Mouse (Mus musculus) hindbrain, embryonic 13.5 days (tissue): ENCODE data around the gene Popdc2. TPM values are rescaled to one million over a fixed set of nuclear protein-coding genes. Genes with fewer than 3 reads are reported as not detected.

Source experiments
- ATAC-seq: fragments of 200-750 bp; cut with Nextera tagmentation; 2 replicates; pipeline ENCODE4 v1.8.0; 2017; ENCODE audit warnings: moderate TSS enrichment; ENCODE audit not compliant: low FRiP score
- H3K27ac ChIP-seq: fragments of 300-500 bp; sonication (generic); 2 replicates; pipeline ENCODE4 v1.5.1; 2015; ENCODE audit warnings: inconsistent platforms, mild to moderate bottlenecking, moderate library complexity
- H3K27me3 ChIP-seq: fragments of 300-500 bp; sonication (generic); 2 replicates; pipeline ENCODE4 v1.6.1; 2015; ENCODE audit warnings: mild to moderate bottlenecking, inconsistent platforms
- H3K36me3 ChIP-seq: fragments of 300-500 bp; sonication (generic); 2 replicates; pipeline ENCODE4 v1.6.1; 2015; ENCODE audit warnings: mild to moderate bottlenecking, inconsistent platforms
- H3K4me1 ChIP-seq: fragments of 300-500 bp; sonication (generic); replicated peaks from 2 replicates; pipeline ENCODE4 v1.6.1; 2015; ENCODE audit warnings: inconsistent platforms
- H3K4me2 ChIP-seq: fragments of 300-500 bp; sonication (generic); 2 replicates; pipeline ENCODE4 v1.6.1; 2015; ENCODE audit warnings: inconsistent platforms, mild to moderate bottlenecking, moderate library complexity
- H3K4me3 ChIP-seq: fragments of 300-500 bp; sonication (generic); 2 replicates; pipeline ENCODE4 v1.5.1; 2015; ENCODE audit warnings: mild to moderate bottlenecking, inconsistent platforms
- H3K9ac ChIP-seq: fragments of 300-500 bp; sonication (generic); 2 replicates; pipeline ENCODE4 v1.6.1; 2015; ENCODE audit warnings: mild to moderate bottlenecking, inconsistent platforms
- H3K9me3 ChIP-seq: fragments of 300-500 bp; sonication (generic); 2 replicates; pipeline ENCODE4 v1.6.1; 2016; ENCODE audit warnings: inconsistent platforms
- WGBS: fragments of 180-500 bp; shearing (Covaris S2); methylation state at CpG from one replicate; pipeline ENCODE4 v1.1.7; 2015; 5-methylcytosine and 5-hydroxymethylcytosine counted together
- polyA plus RNA-seq: library from polyadenylated mRNA; unstranded; fragments of >200 nt; fragmentation: Nextera tagmentation; extraction: Ambion mirVana; gene quantifications from 2 replicates; pipeline ENCODE4 v1.2.1, GENCODE M21; 2015

The Popdc2 gene
- polyA plus RNA-seq, 1 experiment from 2014 or later: 0.49 TPM

DNA sequence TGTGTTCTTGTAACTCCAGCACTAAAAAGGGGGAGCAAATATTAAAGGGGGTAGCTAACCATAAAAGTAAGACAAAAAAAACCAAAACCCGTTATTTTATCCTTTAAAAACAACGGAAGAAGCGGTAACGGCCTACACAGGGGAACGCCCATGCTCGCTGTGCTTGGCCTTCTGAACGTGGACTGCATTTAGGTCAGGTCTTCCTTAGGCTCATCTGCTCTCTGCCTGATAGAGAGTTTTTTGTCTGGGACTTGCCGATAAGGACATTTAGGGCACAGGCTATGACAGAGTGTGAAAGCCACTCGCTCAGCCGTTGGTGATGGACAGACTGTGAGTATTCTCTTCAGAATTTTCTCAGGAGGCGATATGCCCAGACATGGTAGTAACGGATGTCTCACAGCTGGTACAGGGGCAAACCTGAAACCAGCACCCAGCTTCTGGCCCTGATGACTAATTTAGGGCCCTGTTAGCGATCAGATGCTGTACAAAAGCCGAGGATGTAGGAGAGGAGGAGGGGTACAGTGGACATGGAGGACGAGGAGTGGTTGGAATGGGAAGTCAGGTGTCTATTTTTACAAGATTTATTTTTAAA lies 9.8 kb downstream of the Popdc2 start:
- Histone ChIP-seq H3K9me3 (no peaks in the 10 kb centered on the region), H3K9ac (no peak overlapping the region), H3K27ac (no peak overlapping the region), H3K4me1 (peaks cover 8% of the 10 kb centered on the region; the same call in 1 of the 2 replicates), H3K4me3 (no peak overlapping the region), H3K27me3 (no peaks in the 10 kb centered on the region), H3K4me2 (no peak overlapping the region), H3K36me3 (no peaks in the 10 kb centered on the region)
- WGBS: 91% methylated on average over 15 of the region's 15 CpGs
- ATAC-seq: no peak

DNA sequence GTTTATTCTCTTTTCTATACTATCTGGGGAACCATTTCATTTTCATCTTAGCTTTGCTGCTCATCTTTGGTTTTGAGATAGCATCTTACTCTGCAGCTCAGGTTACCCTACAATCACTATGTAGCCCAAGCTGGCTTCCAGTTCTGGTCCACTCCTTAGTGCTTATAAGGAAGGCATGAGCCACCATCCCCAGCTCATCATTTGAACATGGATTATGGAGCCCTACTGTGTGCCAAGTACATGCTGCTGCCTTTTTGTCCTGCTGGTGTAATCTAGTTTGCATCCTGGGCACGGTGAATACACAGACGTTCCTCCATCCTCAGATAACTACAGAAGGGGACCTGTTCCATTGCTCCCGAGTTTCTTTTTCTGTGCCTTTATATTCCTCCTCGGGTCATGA lies 10.9 kb downstream of the Popdc2 start:
- peaks cover 11% of the 10 kb centered on the region; the same call in 1 of the 2 replicates for H3K4me1 ChIP-seq
- no peak overlapping the region for H3K4me3 ChIP-seq
- no peak overlapping the region for H3K27ac ChIP-seq
- H3K36me3 ChIP-seq: no peaks in the 10 kb centered on the region
- H3K4me2 ChIP-seq: no peak overlapping the region
- WGBS: 89% methylated on average over 4 of the region's 4 CpGs
- no peaks in the 10 kb centered on the region for H3K9me3 ChIP-seq
- no peak for ATAC-seq
- no peak overlapping the region for H3K9ac ChIP-seq
- no peaks in the 10 kb centered on the region for H3K27me3 ChIP-seq

- no peak overlapping the region for H3K4me2 ChIP-seq
- 78% methylated on average over 10 of the region's 10 CpGs for WGBS
- ATAC-seq: no peak
Measured at GRCm38 (mm10) chr16:38373439-38373838, 11.4 kb downstream of the Popdc2 start.

GRCm38 (mm10) chr16:38373941-38374340 lies 11.9 kb downstream of the Popdc2 start:
- no peaks in the 10 kb centered on the region for H3K9me3 ChIP-seq
- H3K36me3 ChIP-seq: no peaks in the 10 kb centered on the region
- no peak for ATAC-seq
- no peaks in the 10 kb centered on the region for H3K27me3 ChIP-seq
- H3K4me1 ChIP-seq: peaks cover 11% of the 10 kb centered on the region; the same call in 1 of the 2 replicates
- H3K4me2 ChIP-seq: 0 out of 2 replicates have a peak overlapping the region, but pooled peaks have one; percentile 8
- no peak overlapping the region for H3K4me3 ChIP-seq
- WGBS: 88% methylated on average over 16 of the region's 16 CpGs
- no peak overlapping the region for H3K27ac ChIP-seq
- H3K9ac ChIP-seq: no peak overlapping the region

More at GRCm38 (mm10) chr16:38373439-38373838, 11.4 kb downstream of the Popdc2 start:
- Histone ChIP-seq H3K9me3 (no peaks in the 10 kb centered on the region), H3K36me3 (no peaks in the 10 kb centered on the region), H3K9ac (no peak overlapping the region), H3K4me1 (peaks cover 11% of the 10 kb centered on the region; the same call in 1 of the 2 replicates), H3K27ac (no peak overlapping the region), H3K4me3 (no peak overlapping the region), H3K27me3 (no peaks in the 10 kb centered on the region)

DNA sequence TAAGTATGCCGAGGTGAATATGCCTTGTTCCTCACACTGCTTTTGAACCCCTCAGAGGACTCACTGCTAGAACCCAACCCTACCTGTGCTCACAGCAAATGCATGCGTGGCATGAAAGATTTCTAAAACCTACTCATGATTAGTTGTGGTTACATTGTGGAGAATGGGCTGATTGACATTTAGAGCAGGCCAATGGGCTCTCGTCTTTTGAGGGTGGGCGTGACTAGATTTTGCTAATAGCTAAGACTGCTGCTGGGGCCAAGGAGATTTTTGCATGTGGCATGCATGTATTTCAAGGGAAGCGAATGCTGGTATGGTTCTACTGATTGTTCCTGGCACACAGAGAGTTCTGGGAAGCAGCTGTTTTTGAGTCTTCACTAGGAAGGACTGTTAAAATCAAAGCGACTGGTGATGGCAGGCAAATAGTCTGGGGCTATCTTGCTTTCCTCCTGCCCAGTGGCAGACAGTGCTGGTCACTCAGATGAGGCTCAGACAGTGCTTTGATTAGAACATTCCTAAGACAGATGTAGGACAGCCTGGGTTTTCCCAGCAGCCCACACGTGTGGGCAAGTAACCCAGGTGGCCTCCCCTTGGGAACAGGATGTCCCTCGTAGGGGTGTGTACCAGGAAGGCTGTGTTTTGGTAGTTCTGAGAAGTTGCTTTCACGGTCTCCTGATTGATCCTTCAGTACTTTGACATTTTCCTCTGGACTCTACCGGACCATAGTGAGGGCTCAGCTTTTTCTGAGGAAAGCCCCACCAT lies 12.6 kb downstream of the Popdc2 start:
- H3K4me2 ChIP-seq: 0 out of 2 replicates have a peak overlapping the region, but pooled peaks have one; percentile 8

GRCm38 (mm10) chr16:38375182-38375581 lies 13.2 kb downstream of the Popdc2 start:
- no peak for ATAC-seq
- no peak overlapping the region for H3K9ac ChIP-seq
- H3K4me1 ChIP-seq: peaks cover 11% of the 10 kb centered on the region; the same call in 1 of the 2 replicates
- H3K27ac ChIP-seq: no peak overlapping the region
- WGBS: 89% methylated on average over 7 of the region's 7 CpGs
- no peaks in the 10 kb centered on the region for H3K9me3 ChIP-seq
- no peaks in the 10 kb centered on the region for H3K36me3 ChIP-seq
- H3K27me3 ChIP-seq: no peaks in the 10 kb centered on the region
- H3K4me2 ChIP-seq: no peak overlapping the region
- H3K4me3 ChIP-seq: no peak overlapping the region

More for the DNA sequence above, 12.6 kb downstream of the Popdc2 start:
- no peak overlapping the region for H3K27ac ChIP-seq
- no peak for ATAC-seq
- H3K4me3 ChIP-seq: no peak overlapping the region
- no peaks in the 10 kb centered on the region for H3K36me3 ChIP-seq
- H3K9ac ChIP-seq: no peak overlapping the region
- H3K27me3 ChIP-seq: no peaks in the 10 kb centered on the region
- 87% methylated on average over 10 of the region's 10 CpGs for WGBS
- peaks cover 11% of the 10 kb centered on the region; the same call in 1 of the 2 replicates for H3K4me1 ChIP-seq
- no peaks in the 10 kb centered on the region for H3K9me3 ChIP-seq

DNA sequence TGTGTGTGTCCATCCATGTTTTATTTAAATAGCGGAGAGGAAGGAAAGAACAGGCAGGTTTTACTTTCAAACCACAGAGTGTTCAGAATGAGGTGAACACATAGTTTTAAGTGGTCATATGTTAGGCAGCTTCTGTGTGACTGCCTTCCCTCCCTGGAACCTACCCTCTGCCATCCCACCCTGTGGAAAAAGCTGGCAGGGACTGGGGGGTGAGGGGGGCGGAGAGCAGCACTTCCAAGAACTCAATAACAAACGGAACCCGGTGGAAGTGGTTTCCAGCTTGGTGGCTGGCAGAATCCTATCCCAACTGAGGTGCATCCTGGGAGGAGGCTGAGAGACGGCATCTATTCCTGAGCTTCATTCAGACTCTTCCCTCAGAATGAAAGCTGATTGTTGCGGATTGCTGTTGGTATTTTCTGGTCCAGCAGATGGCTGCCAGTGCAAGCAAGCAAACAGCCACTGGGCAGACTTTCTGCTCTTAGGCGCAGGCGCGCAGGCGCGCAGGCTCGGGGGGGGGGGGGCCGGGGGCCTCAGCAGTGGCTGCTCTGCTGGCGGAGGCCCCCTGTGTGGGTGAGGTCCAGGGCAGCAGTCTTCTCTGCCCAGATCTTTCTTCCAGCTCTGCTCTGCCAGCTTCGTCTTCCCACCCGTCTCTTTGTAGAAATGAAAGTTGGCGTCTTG lies 14.3 kb downstream of the Popdc2 start:
- Histone ChIP-seq H3K36me3 (no peaks in the 10 kb centered on the region), H3K4me3 (peak overlapping the region; percentile 11; the same call in 1 of the 2 replicates), H3K9ac (peak overlapping the region; percentile 61), H3K4me1 (peaks cover 11% of the 10 kb centered on the region; the same call in 1 of the 2 replicates), H3K27me3 (no peaks in the 10 kb centered on the region), H3K4me2 (peak overlapping the region; percentile 48), H3K27ac (peak overlapping the region; percentile 80), H3K9me3 (no peaks in the 10 kb centered on the region)
- ATAC-seq: peak; percentile 87
- WGBS: 21% methylated on average over 16 of the region's 17 CpGs

DNA sequence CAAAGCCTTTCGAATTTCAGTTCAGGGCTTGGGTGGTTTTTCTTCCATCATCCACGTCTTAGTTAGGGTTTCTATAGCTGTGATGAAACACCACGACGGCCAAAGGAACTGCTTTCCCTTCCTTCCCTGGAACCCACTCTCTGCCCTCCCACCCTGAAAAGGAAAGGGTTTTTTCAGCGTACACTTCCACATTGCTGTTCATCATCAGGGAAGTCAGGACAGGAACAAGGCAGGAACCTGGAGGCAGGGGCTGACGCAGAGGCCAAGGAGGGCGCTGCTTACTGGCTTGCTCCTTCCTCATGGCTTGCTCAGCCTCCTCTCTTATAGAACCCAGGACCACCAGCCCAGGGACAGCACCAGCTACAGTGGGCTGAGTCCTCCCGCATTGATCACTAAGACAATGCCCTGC lies 14.8 kb downstream of the Popdc2 start:
- Histone ChIP-seq H3K36me3 (no peaks in the 10 kb centered on the region), H3K4me2 (peak overlapping the region; percentile 48), H3K4me3 (peak overlapping the region; percentile 11; the same call in 1 of the 2 replicates), H3K9me3 (no peaks in the 10 kb centered on the region), H3K9ac (no peak overlapping the region), H3K4me1 (peaks cover 11% of the 10 kb centered on the region; the same call in 1 of the 2 replicates), H3K27me3 (no peaks in the 10 kb centered on the region), H3K27ac (peak overlapping the region; percentile 80)
- ATAC-seq: peak; percentile 63
- WGBS: 57% methylated on average over 8 of the region's 8 CpGs

DNA sequence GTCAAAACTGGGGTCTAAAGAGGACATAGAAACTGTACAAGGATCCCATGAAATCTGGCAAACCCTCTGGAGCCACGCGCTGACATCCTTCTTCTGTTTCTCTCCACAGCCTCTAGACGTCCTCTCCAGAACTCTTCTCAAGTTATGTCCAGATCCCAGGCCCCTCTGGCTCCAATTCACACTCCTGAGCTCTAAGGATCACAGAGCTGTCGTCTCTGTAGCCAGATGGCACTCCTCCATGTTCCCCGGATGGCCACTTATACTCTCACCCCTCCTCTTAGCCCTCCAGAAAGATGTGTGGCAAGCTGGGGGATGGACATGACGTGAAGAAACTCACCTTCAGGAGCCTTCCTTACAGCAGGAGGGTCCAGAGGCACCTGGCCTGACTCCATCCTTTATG lies 15.5 kb downstream of the Popdc2 start:
- H3K27ac ChIP-seq: no peak overlapping the region
- H3K4me3 ChIP-seq: no peak overlapping the region
- H3K9ac ChIP-seq: no peak overlapping the region
- ATAC-seq: no peak
- no peak overlapping the region for H3K4me2 ChIP-seq
- peaks cover 11% of the 10 kb centered on the region; the same call in 1 of the 2 replicates for H3K4me1 ChIP-seq
- no peaks in the 10 kb centered on the region for H3K9me3 ChIP-seq
- no peaks in the 10 kb centered on the region for H3K27me3 ChIP-seq
- 83% methylated on average over 6 of the region's 6 CpGs for WGBS
- no peaks in the 10 kb centered on the region for H3K36me3 ChIP-seq

DNA sequence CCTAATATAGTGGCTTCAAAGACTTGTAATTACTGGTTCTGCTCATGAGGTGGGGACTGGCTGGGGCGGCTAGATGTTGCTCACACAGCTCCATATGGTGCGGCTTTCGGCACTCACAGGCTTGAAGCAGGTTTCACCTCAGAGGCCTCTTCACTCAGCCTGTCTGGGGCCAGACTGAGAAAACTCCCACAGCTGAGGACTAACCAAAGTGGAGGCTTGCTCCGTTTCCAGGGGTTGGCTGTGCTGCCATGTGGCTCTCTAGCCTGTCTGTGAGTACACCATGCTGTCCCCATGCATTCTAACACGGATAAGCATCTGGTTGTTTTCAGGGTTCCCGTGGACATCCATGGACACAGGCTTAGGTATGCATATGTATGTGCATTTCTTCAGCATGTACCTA lies 16.6 kb downstream of the Popdc2 start:
- Histone ChIP-seq H3K27me3 (no peaks in the 10 kb centered on the region), H3K36me3 (no peaks in the 10 kb centered on the region), H3K4me1 (peaks cover 11% of the 10 kb centered on the region; the same call in 1 of the 2 replicates), H3K4me2 (no peak overlapping the region), H3K9me3 (no peaks in the 10 kb centered on the region), H3K27ac (no peak overlapping the region), H3K4me3 (no peak overlapping the region), H3K9ac (no peak overlapping the region)
- ATAC-seq: no peak
- 89% methylated on average over 6 of the region's 6 CpGs for WGBS

DNA sequence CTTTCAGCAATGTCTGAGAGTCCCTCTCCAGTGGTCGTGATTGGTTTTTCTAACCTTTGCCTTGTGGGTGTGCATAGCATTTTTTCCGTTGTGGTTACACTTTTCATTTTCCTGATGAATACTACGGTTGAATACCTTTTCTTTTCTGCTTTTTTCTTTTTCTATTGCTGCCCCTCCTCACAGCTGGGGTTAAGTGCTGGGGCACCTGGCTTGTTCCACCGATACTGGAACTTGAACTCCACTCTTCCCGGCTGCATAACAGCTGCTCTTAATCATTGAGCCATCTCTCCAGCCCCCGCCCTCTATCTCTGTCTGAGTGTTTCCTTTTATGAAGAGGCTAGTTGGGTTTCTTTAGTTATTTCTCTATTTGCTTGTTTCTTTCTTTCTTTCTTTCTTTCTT lies 17.1 kb downstream of the Popdc2 start:
- no peak for ATAC-seq
- Histone ChIP-seq H3K27ac (no peak overlapping the region), H3K9me3 (no peaks in the 10 kb centered on the region), H3K4me1 (peaks cover 11% of the 10 kb centered on the region; the same call in 1 of the 2 replicates), H3K27me3 (no peaks in the 10 kb centered on the region), H3K36me3 (no peaks in the 10 kb centered on the region), H3K4me3 (no peak overlapping the region), H3K4me2 (no peak overlapping the region), H3K9ac (no peak overlapping the region)
- 64% methylated on average over 6 of the region's 6 CpGs for WGBS

DNA sequence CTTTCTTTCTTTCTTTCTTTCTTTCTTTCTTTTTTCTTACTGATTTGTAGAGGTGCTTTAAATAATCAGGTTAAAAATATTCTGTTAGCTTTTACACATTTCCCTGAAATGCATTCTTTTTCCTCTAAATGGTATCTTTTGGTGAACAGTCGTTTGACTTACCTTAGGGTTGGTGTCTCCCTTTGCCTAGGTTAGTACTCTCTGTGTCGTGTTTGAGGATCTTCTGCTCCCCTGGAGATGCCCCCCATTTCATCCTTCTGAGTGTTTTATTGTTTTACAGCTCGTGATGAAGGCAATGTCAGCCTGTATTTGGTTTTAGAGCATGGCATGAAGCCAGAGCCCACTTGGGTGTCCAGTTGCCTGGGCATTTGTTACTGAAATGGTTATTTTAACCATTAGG lies 17.5 kb downstream of the Popdc2 start:
- Histone ChIP-seq H3K27ac (no peak overlapping the region), H3K36me3 (no peaks in the 10 kb centered on the region), H3K9ac (no peak overlapping the region), H3K4me1 (peaks cover 11% of the 10 kb centered on the region; the same call in 1 of the 2 replicates), H3K4me3 (no peak overlapping the region), H3K9me3 (no peaks in the 10 kb centered on the region), H3K27me3 (no peaks in the 10 kb centered on the region), H3K4me2 (no peak overlapping the region)
- no peak for ATAC-seq
- 64% methylated on average over 3 of the region's 3 CpGs for WGBS
